Mouse (Mus musculus): ENCODE results near the gene Heg1.

The Heg1 gene

DNA sequence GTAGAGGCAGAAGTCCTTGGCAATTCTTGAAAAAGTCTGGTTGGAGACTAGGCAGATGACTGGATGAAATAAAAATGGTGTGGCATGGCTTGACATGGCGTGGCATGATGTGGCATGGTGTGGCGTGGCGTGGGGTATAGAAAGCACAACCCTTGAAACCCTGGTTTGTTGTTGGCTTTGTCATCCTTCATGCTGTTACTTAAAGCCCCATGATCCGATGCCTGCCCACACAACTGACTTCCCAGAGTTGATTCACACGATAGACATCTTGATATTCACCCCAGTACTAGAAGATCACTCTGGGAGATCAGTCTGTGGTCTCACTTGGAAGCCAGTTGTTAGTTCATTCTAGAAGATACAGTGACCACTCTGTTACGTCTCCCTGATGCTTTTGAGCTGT is 93.4 kb downstream of the Heg1 start:
- Histone ChIP-seq H3K27me3 (ENCODE audit: insufficient read depth, low read length) (no peaks in the 10 kb centered on the region; the same call in 1 of the 2 replicates), H3K4me1 (replicated peaks; ENCODE audit: low read depth, low read length) (peaks cover 20% of the 10 kb centered on the region), H3K36me3 (ENCODE audit: insufficient read depth, low read length) (no peaks in the 10 kb centered on the region), H3K9me3 (ENCODE audit: low read length) (no peaks in the 10 kb centered on the region), H3K4me3 (replicated peaks; ENCODE audit: low read length) (no peak overlapping the region)
- TF ChIP-seq POU5F1 (IDR thresholded peaks at IDR 0.05; ENCODE audit: borderline replicate concordance, low read length) (no peak), CTCF (conservative IDR thresholded peaks at IDR 0.05; ENCODE audit: low read length) (no peak), NANOG (IDR thresholded peaks at IDR 0.05; ENCODE audit: borderline replicate concordance, low read length) (no peak)

DNA sequence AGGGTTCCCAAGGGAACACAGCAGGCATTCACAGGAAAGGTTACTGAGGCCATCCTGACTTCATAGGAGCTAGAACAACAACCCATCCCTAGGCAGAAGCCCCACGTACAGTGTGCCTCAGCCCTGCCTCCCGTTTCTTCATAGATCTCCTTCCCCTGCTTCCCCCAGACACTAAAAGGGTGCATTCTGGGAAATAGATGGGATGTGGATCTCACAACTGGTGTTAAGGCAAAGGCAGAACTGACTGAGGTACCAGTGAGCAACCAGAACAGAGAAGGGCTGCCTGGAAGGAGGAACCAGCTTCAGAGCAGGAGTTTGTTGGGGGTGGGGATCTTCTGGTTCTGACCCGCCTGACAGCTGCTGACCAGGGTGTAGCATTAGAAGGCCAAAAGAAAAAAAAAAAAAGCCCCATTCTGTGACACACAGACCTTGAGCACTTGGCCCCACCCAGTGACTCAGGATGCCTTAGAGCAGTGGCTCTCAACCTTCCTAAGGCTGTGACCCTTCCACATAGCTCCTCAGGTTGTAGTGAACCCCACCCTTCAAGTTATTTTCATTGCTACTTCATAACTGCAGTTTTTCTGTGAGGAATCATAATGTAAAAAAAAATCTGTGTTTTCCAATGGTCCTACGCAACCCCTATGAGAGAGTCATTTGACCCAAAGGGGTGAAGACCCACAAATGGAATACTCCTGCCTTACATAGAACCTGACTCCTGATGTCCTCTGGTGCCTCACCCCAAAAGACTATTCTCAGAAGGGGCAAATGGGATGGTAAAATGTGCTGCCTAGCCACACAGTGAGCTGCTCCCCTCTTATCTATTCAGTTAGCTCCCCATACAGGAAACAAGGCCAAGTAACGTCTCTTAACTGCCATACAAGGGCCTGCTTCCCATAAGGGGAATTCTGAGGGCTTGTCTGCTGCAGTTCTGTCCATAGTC is 97.9 kb downstream of the Heg1 start:
- Histone ChIP-seq H3K36me3 (ENCODE audit: insufficient read depth, low read length) (no peaks in the 10 kb centered on the region), H3K27me3 (ENCODE audit: insufficient read depth, low read length) (no peaks in the 10 kb centered on the region; the same call in 1 of the 2 replicates), H3K9me3 (ENCODE audit: low read length) (no peaks in the 10 kb centered on the region), H3K4me3 (replicated peaks; ENCODE audit: low read length) (no peak overlapping the region), H3K4me1 (replicated peaks; ENCODE audit: low read depth, low read length) (peaks cover 13% of the 10 kb centered on the region)
- TF ChIP-seq CTCF (conservative IDR thresholded peaks at IDR 0.05; ENCODE audit: low read length) (no peak), POU5F1 (IDR thresholded peaks at IDR 0.05; ENCODE audit: borderline replicate concordance, low read length) (no peak)

- H3K9me3 ChIP-seq (ENCODE audit: low read length): no peaks in the 10 kb centered on the region
- H3K4me3 ChIP-seq (replicated peaks; ENCODE audit: low read length): no peak overlapping the region
- peaks cover 13% of the 10 kb centered on the region for H3K4me1 ChIP-seq (replicated peaks; ENCODE audit: low read depth, low read length)
- H3K27me3 ChIP-seq (ENCODE audit: insufficient read depth, low read length): no peaks in the 10 kb centered on the region; the same call in 1 of the 2 replicates
- TF ChIP-seq POU5F1 (IDR thresholded peaks at IDR 0.05; ENCODE audit: borderline replicate concordance, low read length) (no peak), NANOG (IDR thresholded peaks at IDR 0.05; ENCODE audit: borderline replicate concordance, low read length) (no peak), CTCF (conservative IDR thresholded peaks at IDR 0.05; ENCODE audit: low read length) (no peak)
- H3K36me3 ChIP-seq (ENCODE audit: insufficient read depth, low read length): no peaks in the 10 kb centered on the region
Observed at GRCm38 (mm10) chr16:33782729-33783091, 98.5 kb downstream of the Heg1 start.

GRCm38 (mm10) chr16:33784547-33784946 is 100.4 kb downstream of the Heg1 start:
- peaks cover 13% of the 10 kb centered on the region for H3K4me1 ChIP-seq (replicated peaks; ENCODE audit: low read depth, low read length)
- no peaks in the 10 kb centered on the region for H3K9me3 ChIP-seq (ENCODE audit: low read length)
- no peak overlapping the region for H3K4me3 ChIP-seq (replicated peaks; ENCODE audit: low read length)
- no peaks in the 10 kb centered on the region for H3K27me3 ChIP-seq (ENCODE audit: insufficient read depth, low read length)
- no peaks in the 10 kb centered on the region for H3K36me3 ChIP-seq (ENCODE audit: insufficient read depth, low read length)
- TF ChIP-seq POU5F1 (IDR thresholded peaks at IDR 0.05; ENCODE audit: borderline replicate concordance, low read length) (no peak), CTCF (conservative IDR thresholded peaks at IDR 0.05; ENCODE audit: low read length) (no peak), NANOG (IDR thresholded peaks at IDR 0.05; ENCODE audit: borderline replicate concordance, low read length) (no peak)

- Histone ChIP-seq H3K27me3 (ENCODE audit: insufficient read depth, low read length) (no peaks in the 10 kb centered on the region), H3K36me3 (ENCODE audit: insufficient read depth, low read length) (no peaks in the 10 kb centered on the region), H3K4me3 (replicated peaks; ENCODE audit: low read length) (no peak overlapping the region), H3K9me3 (ENCODE audit: low read length) (peaks cover 3% of the 10 kb centered on the region), H3K4me1 (replicated peaks; ENCODE audit: low read depth, low read length) (peaks cover 13% of the 10 kb centered on the region)
- TF ChIP-seq CTCF (conservative IDR thresholded peaks at IDR 0.05; ENCODE audit: low read length): no peak
- no peak for TF ChIP-seq NANOG (IDR thresholded peaks at IDR 0.05; ENCODE audit: borderline replicate concordance, low read length)
- TF ChIP-seq POU5F1 (IDR thresholded peaks at IDR 0.05; ENCODE audit: borderline replicate concordance, low read length): no peak
Observed at GRCm38 (mm10) chr16:33785092-33785704, 101.0 kb downstream of the Heg1 start.

- Histone ChIP-seq H3K36me3 (ENCODE audit: insufficient read depth, low read length) (no peaks in the 10 kb centered on the region), H3K27me3 (ENCODE audit: insufficient read depth, low read length) (no peaks in the 10 kb centered on the region), H3K4me3 (replicated peaks; ENCODE audit: low read length) (no peak overlapping the region), H3K9me3 (ENCODE audit: low read length) (peaks cover 15% of the 10 kb centered on the region), H3K4me1 (replicated peaks; ENCODE audit: low read depth, low read length) (peaks cover 7% of the 10 kb centered on the region)
- TF ChIP-seq CTCF (conservative IDR thresholded peaks at IDR 0.05; ENCODE audit: low read length): no peak
Observed at GRCm38 (mm10) chr16:33786657-33787390, 102.7 kb downstream of the Heg1 start.

- no peaks in the 10 kb centered on the region for H3K36me3 ChIP-seq (ENCODE audit: insufficient read depth, low read length)
- no peak within 1 kb of the TSS for H3K4me3 ChIP-seq (replicated peaks; ENCODE audit: low read length)
- peaks cover 8% of the 10 kb centered on the region for H3K4me1 ChIP-seq (replicated peaks; ENCODE audit: low read depth, low read length)
- H3K27me3 ChIP-seq (ENCODE audit: insufficient read depth, low read length): no peaks in the 10 kb centered on the region
- peaks cover 24% of the 10 kb centered on the region for H3K9me3 ChIP-seq (ENCODE audit: low read length)
- TF ChIP-seq POU5F1 (IDR thresholded peaks at IDR 0.05; ENCODE audit: borderline replicate concordance, low read length): no peak
- no peak for TF ChIP-seq NANOG (IDR thresholded peaks at IDR 0.05; ENCODE audit: borderline replicate concordance, low read length)
- no peak for TF ChIP-seq CTCF (conservative IDR thresholded peaks at IDR 0.05; ENCODE audit: low read length)
Observed at GRCm38 (mm10) chr16:33793846-33794791, 109.9 kb downstream of the Heg1 start, which contains the start of gene Muc13. TSS of gene Muc13 (plus strand) at chr16:33794037.

Measured in E14TG2a.4 (cell line).